8 mouse cellular contexts compared by ENCODE assay signal in genomic region chr11:120316690-120317254, GRCm38 (mm10). TPM values are rescaled to one million over a fixed set of nuclear protein-coding genes. Genes with fewer than 3 reads are reported as not detected.
DNase-seq lines count a peak whose midpoint lies in the region; ATAC-seq and TF ChIP-seq lines count a peak whose summit lies in the region.

No protein-coding gene starts in this region.

- peak; percentile 45 to 47 for DNase-seq in right cerebral cortex, postnatal 10 days (ENCODE audit: low spot score in 2 of 2)
- no peak for DNase-seq in right cerebral cortex, postnatal 36 days (ENCODE audit: low spot score in 2 of 2)
- peak; percentile 29 for DNase-seq in forebrain, embryonic 10.5 days (ENCODE audit: extremely low spot score, low spot score)
- DNase-seq in kidney, adult 11 months: peak; percentile 38
- DNase-seq in lung, embryonic 14.5 days: peak; percentile 57
- DNase-seq in right cerebral cortex, adult 2 months (ENCODE audit: low spot score in 2 of 2): no peak
- no peak for DNase-seq in right cerebral cortex, postnatal 14 days

- peaks cover 43% of the 10 kb centered on the region for H3K4me1 ChIP-seq in forebrain, embryonic 10.5 days
- H3K4me1 ChIP-seq in lung, embryonic 14.5 days (ENCODE audit: insufficient read depth): peaks cover 22% of the 10 kb centered on the region
- H3K4me1 ChIP-seq in olfactory bulb, adult 2 months (ENCODE audit: control insufficient read depth, insufficient read depth, low read length): peaks cover 12% of the 10 kb centered on the region

- peak overlapping the region; percentile 96 for H3K27ac ChIP-seq in forebrain, embryonic 10.5 days
- peak overlapping the region; percentile 99 for H3K27ac ChIP-seq in lung, embryonic 14.5 days (ENCODE audit: low read depth)
- peak overlapping the region; percentile 89 for H3K27ac ChIP-seq in olfactory bulb, adult 2 months (ENCODE audit: insufficient read depth, low read depth, low read length)

- peak overlapping the region; percentile 63 for H3K4me3 ChIP-seq in forebrain, embryonic 10.5 days
- peak overlapping the region; percentile 59 for H3K4me3 ChIP-seq in lung, embryonic 14.5 days (ENCODE audit: low read depth, low read length)
- H3K4me3 ChIP-seq in olfactory bulb, adult 2 months (ENCODE audit: insufficient read depth, low read depth, low read length): peak overlapping the region; percentile 59

- peak overlapping the region; percentile 89 for H3K4me2 ChIP-seq in lung, embryonic 14.5 days

- peak; percentile 28; the same call in 1 of the 2 replicates for ATAC-seq in lung, embryonic 14.5 days (ENCODE audit: insufficient read depth)

- no peaks in the 10 kb centered on the region; the same call in 1 of the 2 replicates for H3K9me3 ChIP-seq in forebrain, embryonic 10.5 days
- no peaks in the 10 kb centered on the region for H3K9me3 ChIP-seq in lung, embryonic 14.5 days (ENCODE audit: low read depth, low read length)

- WGBS in forebrain, embryonic 10.5 days: 38% methylated on average over 13 of the region's 13 CpGs
- 16% methylated on average over 13 of the region's 13 CpGs for WGBS in lung, embryonic 14.5 days
- WGBS in olfactory bulb, adult 2 months: 9% methylated on average over 13 of the region's 13 CpGs

- no peak; the same call in 1 of the 2 replicates for TF ChIP-seq CTCF in lung, embryonic 14.5 days (IDR thresholded peaks at IDR 0.05; ENCODE audit: low read depth)
- no peak for TF ChIP-seq CTCF in olfactory bulb, adult 2 months (IDR thresholded peaks at IDR 0.05; ENCODE audit: insufficient read depth, low read depth, low read length)

- TF ChIP-seq POLR2A in olfactory bulb, adult 2 months (IDR thresholded peaks at IDR 0.05; ENCODE audit: insufficient read depth, low read depth, low read length): no peak

- H3K27me3 ChIP-seq in forebrain, embryonic 10.5 days (ENCODE audit: poor library complexity, severe bottlenecking): no peaks in the 10 kb centered on the region
- H3K27me3 ChIP-seq in lung, embryonic 14.5 days (ENCODE audit: insufficient read depth, low read length): no peaks in the 10 kb centered on the region

- H3K9ac ChIP-seq in lung, embryonic 14.5 days: peak overlapping the region; percentile 83

- H3K36me3 ChIP-seq in forebrain, embryonic 10.5 days (replicated peaks): no peaks in the 10 kb centered on the region
- no peaks in the 10 kb centered on the region for H3K36me3 ChIP-seq in lung, embryonic 14.5 days (ENCODE audit: insufficient read depth)

RNA-seq across cellular contexts. Expression of gene Actg1, which starts 31.6 kb away (rescaled TPM):
- 2,559 and 2,733 TPM in 2 replicates for polyA plus RNA-seq in forebrain, embryonic 10.5 days (2016; fragmentation: Nextera tagmentation; extraction: Ambion mirVana)
- polyA plus RNA-seq in lung, embryonic 14.5 days (2014; fragmentation: Nextera tagmentation; extraction: Ambion mirVana): 2,614 and 2,926 TPM in 2 replicates
- 702 and 785 TPM in 2 replicates for polyA plus RNA-seq in olfactory bulb, adult 2 months (2012; ENCODE audit: insufficient read depth, insufficient read length, low replicate concordance, missing spikeins)

RNA-seq across cellular contexts. Expression of gene Fscn2, which starts 44.6 kb away (rescaled TPM):
- 0.32 TPM in 1 of 2 replicates, not detected in the other for polyA plus RNA-seq in forebrain, embryonic 10.5 days (2016; fragmentation: Nextera tagmentation; extraction: Ambion mirVana)
- 0.23 and 0.57 TPM in 2 replicates for polyA plus RNA-seq in lung, embryonic 14.5 days (2014; fragmentation: Nextera tagmentation; extraction: Ambion mirVana)
- polyA plus RNA-seq in olfactory bulb, adult 2 months (2012; ENCODE audit: insufficient read depth, insufficient read length, low replicate concordance, missing spikeins): not detected in 2 replicates

Comparison
In these comparisons a context has a peak if more than half of its experiments do, and no peak if none do; other contexts are left out.
1. DNase-seq: peak in right cerebral cortex, postnatal 10 days (2 of 2), forebrain, embryonic 10.5 days (single experiment), kidney, adult 11 months (single experiment) and lung, embryonic 14.5 days (single experiment); none in right cerebral cortex, postnatal 36 days (0 of 2), right cerebral cortex, adult 2 months (0 of 2) and right cerebral cortex, postnatal 14 days (single experiment).
2. Peak in every context shown above with its lines, with median percentiles within 50 percentile points of each other: H3K27ac ChIP-seq and H3K4me3 ChIP-seq.